8 mouse cellular contexts compared by ENCODE assay signal in the genomic region with DNA sequence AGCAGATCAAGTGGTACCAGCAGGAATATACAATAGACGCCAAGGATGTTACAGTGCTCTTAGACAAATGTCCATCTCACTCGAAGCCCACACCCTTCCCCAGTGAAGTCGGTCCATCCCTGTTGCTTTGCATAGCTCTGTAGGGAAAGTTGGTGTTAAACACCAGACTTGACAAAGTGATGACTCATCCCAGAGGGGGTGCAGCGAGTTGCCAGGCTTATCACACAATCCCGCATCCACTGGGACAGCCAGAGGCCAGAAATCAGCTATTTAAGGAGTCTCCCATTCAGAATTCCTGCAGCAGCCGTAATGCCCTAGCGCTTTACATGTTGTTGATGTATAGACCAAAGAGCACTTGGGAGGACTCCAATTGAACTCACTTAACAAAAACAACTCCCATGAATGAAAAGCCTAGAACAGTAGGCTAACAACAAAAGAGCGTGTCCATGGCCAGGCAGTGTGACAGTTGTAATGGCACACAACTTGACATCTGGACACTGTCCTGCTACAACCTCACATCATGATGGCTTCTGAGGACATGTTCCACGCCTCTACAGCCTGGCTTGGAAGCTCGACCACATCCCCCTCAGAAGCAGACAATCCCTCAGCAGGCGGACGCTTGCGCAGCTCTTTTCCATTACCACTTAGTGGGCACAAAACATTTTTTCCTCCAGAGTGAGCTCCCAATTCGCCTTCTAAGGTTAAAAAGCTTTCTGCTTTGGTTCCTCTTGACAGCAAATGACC. TPM values are rescaled to one million over a fixed set of nuclear protein-coding genes. Genes with fewer than 3 reads are reported as not detected.
DNase-seq lines count a peak whose midpoint lies in the region; ATAC-seq lines count a peak whose summit lies in the region.

No protein-coding gene starts in this region.

- no peak overlapping the region for H3K9ac ChIP-seq in neural tube, embryonic 11.5 days (ENCODE audit: low read length)
- H3K9ac ChIP-seq in intestine, embryonic 16.5 days (ENCODE audit: low read depth, low read length), result no peak overlapping the region
- no peak overlapping the region for H3K9ac ChIP-seq in stomach, embryonic 15.5 days

- no peak overlapping the region for H3K4me3 ChIP-seq in neural tube, embryonic 11.5 days (ENCODE audit: low read depth, low read length)
- H3K4me3 ChIP-seq in intestine, embryonic 16.5 days (ENCODE audit: low read length), result 0 out of 2 replicates have a peak overlapping the region, but pooled peaks have one; percentile 69
- no peak overlapping the region for H3K4me3 ChIP-seq in stomach, embryonic 15.5 days (replicated peaks)

- H3K27ac ChIP-seq in neural tube, embryonic 11.5 days (ENCODE audit: low read depth, low read length), result no peak overlapping the region
- H3K27ac ChIP-seq in intestine, embryonic 16.5 days (ENCODE audit: low read length), result no peak overlapping the region
- no peak overlapping the region for H3K27ac ChIP-seq in stomach, embryonic 15.5 days

- 77% methylated on average over 14 of the region's 14 CpGs for WGBS in neural tube, embryonic 11.5 days
- WGBS in intestine, embryonic 16.5 days, result 62% methylated on average over 14 of the region's 14 CpGs
- 50% methylated on average over 14 of the region's 14 CpGs for WGBS in stomach, embryonic 15.5 days

- no peak for DNase-seq in frontal cortex, postnatal 14 days (ENCODE audit: low spot score in 2 of 2)
- no peak for DNase-seq in neural tube, embryonic 11.5 days (ENCODE audit: low spot score)
- no peak for DNase-seq in neural tube, embryonic 10.5 days (ENCODE audit: extremely low spot score, low spot score)
- DNase-seq in gastrocnemius, postnatal 10 days, result no peak

- no peaks in the 10 kb centered on the region for H3K27me3 ChIP-seq in neural tube, embryonic 11.5 days (ENCODE audit: control insufficient read depth, insufficient read depth, low read length)
- no peaks in the 10 kb centered on the region for H3K27me3 ChIP-seq in intestine, embryonic 16.5 days (replicated peaks; ENCODE audit: control insufficient read depth, insufficient read depth, low read length)
- H3K27me3 ChIP-seq in stomach, embryonic 15.5 days (replicated peaks), result no peaks in the 10 kb centered on the region

- no peaks in the 10 kb centered on the region for H3K36me3 ChIP-seq in neural tube, embryonic 11.5 days (ENCODE audit: control insufficient read depth, insufficient read depth, low read length)
- no peaks in the 10 kb centered on the region for H3K36me3 ChIP-seq in intestine, embryonic 16.5 days (ENCODE audit: control insufficient read depth, insufficient read depth, low read length)
- no peaks in the 10 kb centered on the region for H3K36me3 ChIP-seq in stomach, embryonic 15.5 days

- H3K4me2 ChIP-seq in neural tube, embryonic 11.5 days (ENCODE audit: low read depth), result peak overlapping the region; percentile 14; the same call in 1 of the 2 replicates
- H3K4me2 ChIP-seq in intestine, embryonic 16.5 days (ENCODE audit: low read depth, low read length), result no peak overlapping the region
- peak overlapping the region; percentile 61; the same call in 1 of the 2 replicates for H3K4me2 ChIP-seq in stomach, embryonic 15.5 days

- ATAC-seq in frontal cortex, adult (ENCODE audit: low TSS enrichment), result peak; percentile 41
- no peak for ATAC-seq in neural tube, embryonic 11.5 days (ENCODE audit: insufficient read depth, low FRiP score, low TSS enrichment)
- no peak for ATAC-seq in intestine, embryonic 16.5 days
- ATAC-seq in stomach, embryonic 15.5 days (ENCODE audit: insufficient read depth, low FRiP score, low read depth), result no peak
- no peak for ATAC-seq in megakaryocyte progenitor cell, adult 5-6 weeks (replicated peaks; ENCODE audit: poor library complexity)

- peaks cover 24% of the 10 kb centered on the region for H3K4me1 ChIP-seq in neural tube, embryonic 11.5 days (ENCODE audit: control insufficient read depth, insufficient read depth, low read length)
- peaks cover 23% of the 10 kb centered on the region for H3K4me1 ChIP-seq in intestine, embryonic 16.5 days (ENCODE audit: control insufficient read depth, insufficient read depth, low read length)
- H3K4me1 ChIP-seq in stomach, embryonic 15.5 days, result peaks cover 15% of the 10 kb centered on the region

- H3K9me3 ChIP-seq in neural tube, embryonic 11.5 days (ENCODE audit: control insufficient read depth, low read length), result no peaks in the 10 kb centered on the region
- no peaks in the 10 kb centered on the region for H3K9me3 ChIP-seq in intestine, embryonic 16.5 days (ENCODE audit: control insufficient read depth, low read length)
- H3K9me3 ChIP-seq in stomach, embryonic 15.5 days, result no peaks in the 10 kb centered on the region

RNA-seq across cellular contexts. Expression of a gene that starts 2.6 kb away (rescaled TPM):
- 112 TPM in 2 replicates for polyA plus RNA-seq in neural tube, embryonic 11.5 days (2014; fragmentation: Nextera tagmentation; extraction: Ambion mirVana)
- 30.8 and 40.8 TPM in 2 replicates for polyA plus RNA-seq in intestine, embryonic 16.5 days (2015; fragmentation: Nextera tagmentation; extraction: Ambion mirVana)
- 63.0 and 63.8 TPM in 2 replicates for polyA plus RNA-seq in stomach, embryonic 15.5 days (2015; fragmentation: Nextera tagmentation; extraction: Ambion mirVana)
- 2.0 and 3.3 TPM in 2 replicates for total RNA-seq in megakaryocyte progenitor cell, adult 5-6 weeks (2015)
- total RNA-seq in megakaryocyte progenitor cell, adult 5-6 weeks (2017), result 5.2 and 5.8 TPM in 2 replicates
- total RNA-seq in gastrocnemius, postnatal 10 days (2021), result 10 to 100 TPM; 32.1 to 50.0 TPM
